Mouse (Mus musculus): ENCODE results near the gene Plxna2.

The Plxna2 gene

GRCm38 (mm10) chr1:194660426-194661119, 42.6 kb downstream of the Plxna2 start:
- peak; percentile 44 for DNase-seq (ENCODE audit: low spot score)

GRCm38 (mm10) chr1:194663021-194663420, 45.0 kb downstream of the Plxna2 start:
- DNase-seq (ENCODE audit: low spot score), result no peak

- no peak for DNase-seq (ENCODE audit: low spot score)
Measured at GRCm38 (mm10) chr1:194665715-194666114, 47.7 kb downstream of the Plxna2 start.

GRCm38 (mm10) chr1:194671783-194672524, 53.9 kb downstream of the Plxna2 start:
- no peak for DNase-seq (ENCODE audit: low spot score)

GRCm38 (mm10) chr1:194672525-194672894, 54.5 kb downstream of the Plxna2 start:
- DNase-seq (ENCODE audit: low spot score), result no peak

- DNase-seq (ENCODE audit: low spot score), result no peak
Measured at GRCm38 (mm10) chr1:194673229-194673628, 55.2 kb downstream of the Plxna2 start.

GRCm38 (mm10) chr1:194675106-194675890, 57.3 kb downstream of the Plxna2 start:
- no peak for DNase-seq (ENCODE audit: low spot score)

- DNase-seq (ENCODE audit: low spot score), result no peak
Measured at GRCm38 (mm10) chr1:194675891-194676200, 57.8 kb downstream of the Plxna2 start.

GRCm38 (mm10) chr1:194677878-194678277, 59.9 kb downstream of the Plxna2 start:
- DNase-seq (ENCODE audit: low spot score), result no peak

GRCm38 (mm10) chr1:194679147-194679546, 61.1 kb downstream of the Plxna2 start:
- no peak for DNase-seq (ENCODE audit: low spot score)

- no peak for DNase-seq (ENCODE audit: low spot score)
Measured at GRCm38 (mm10) chr1:194680136-194680535, 62.1 kb downstream of the Plxna2 start.

- DNase-seq (ENCODE audit: low spot score), result no peak
Measured at GRCm38 (mm10) chr1:194682021-194682420, 64.0 kb downstream of the Plxna2 start.

- DNase-seq (ENCODE audit: low spot score), result no peak
Measured at GRCm38 (mm10) chr1:194683132-194683531, 65.1 kb downstream of the Plxna2 start.

- DNase-seq (ENCODE audit: low spot score), result no peak
Measured at GRCm38 (mm10) chr1:194685896-194686295, 67.9 kb downstream of the Plxna2 start.

GRCm38 (mm10) chr1:194687746-194688145, 69.7 kb downstream of the Plxna2 start:
- DNase-seq (ENCODE audit: low spot score), result no peak

GRCm38 (mm10) chr1:194688161-194688560, 70.1 kb downstream of the Plxna2 start:
- no peak for DNase-seq (ENCODE audit: low spot score)

GRCm38 (mm10) chr1:194693063-194693462, 75.0 kb downstream of the Plxna2 start:
- DNase-seq (ENCODE audit: low spot score), result no peak

GRCm38 (mm10) chr1:194693488-194693887, 75.5 kb downstream of the Plxna2 start:
- no peak for DNase-seq (ENCODE audit: low spot score)

- DNase-seq (ENCODE audit: low spot score), result no peak
Measured at GRCm38 (mm10) chr1:194694805-194695204, 76.8 kb downstream of the Plxna2 start.

GRCm38 (mm10) chr1:194697439-194697838, 79.4 kb downstream of the Plxna2 start:
- DNase-seq (ENCODE audit: low spot score), result peak; percentile 15

- DNase-seq (ENCODE audit: low spot score), result no peak
Measured at GRCm38 (mm10) chr1:194699321-194699720, 81.3 kb downstream of the Plxna2 start.

GRCm38 (mm10) chr1:194703235-194703634, 85.2 kb downstream of the Plxna2 start:
- no peak for DNase-seq (ENCODE audit: low spot score)

All from lung, postnatal 25 days (tissue).